Mouse (Mus musculus): Measurements from ENCODE around the gene Hbs1l. TPM values are rescaled to one million over a fixed set of nuclear protein-coding genes. Genes with fewer than 3 reads are reported as not detected.
"Not testable (repeated sequence)": the region's sequence is repeated elsewhere in the genome, so short reads cannot be mapped to it uniquely, and the experiment has no call there.

Hbs1l gene
- total RNA-seq, 2 experiments from 2014 or later = 68.9 to 70.3 TPM

GRCm38 (mm10) chr10:21357986-21358385 is 62.2 kb downstream of the Hbs1l start:
- no peak for DNase-seq (ENCODE audit: low spot score in 2 of 2)

- DNase-seq (ENCODE audit: low spot score in 2 of 2) = no peak
Observed at GRCm38 (mm10) chr10:21359086-21359485, 63.3 kb downstream of the Hbs1l start.

DNA sequence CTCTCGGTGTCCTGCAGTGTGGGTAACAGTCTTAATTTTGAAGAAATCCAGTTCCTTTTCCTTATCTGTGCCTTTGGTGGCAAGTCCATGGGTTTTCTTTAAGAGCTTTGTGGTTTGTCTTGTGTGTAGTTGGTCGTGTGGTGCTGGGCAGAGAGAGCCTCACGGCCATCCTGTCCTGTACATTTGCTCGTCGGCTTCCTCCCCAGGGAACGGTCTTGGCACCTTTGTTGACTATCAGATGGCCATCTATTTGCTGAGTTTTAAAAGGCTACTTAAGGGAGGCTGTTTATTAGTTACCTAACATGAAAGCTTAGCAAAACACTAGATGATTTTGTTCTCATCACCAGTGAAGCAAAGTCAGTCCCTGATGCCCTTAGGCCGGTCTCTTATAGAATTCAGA is 66.1 kb downstream of the Hbs1l start:
- no peak for DNase-seq (ENCODE audit: low spot score in 2 of 2)

GRCm38 (mm10) chr10:21363297-21363696 is 67.5 kb downstream of the Hbs1l start:
- DNase-seq (ENCODE audit: low spot score in 2 of 2) = no peak

GRCm38 (mm10) chr10:21364946-21365345 is 69.2 kb downstream of the Hbs1l start:
- no peak for DNase-seq (ENCODE audit: low spot score in 2 of 2)

DNA sequence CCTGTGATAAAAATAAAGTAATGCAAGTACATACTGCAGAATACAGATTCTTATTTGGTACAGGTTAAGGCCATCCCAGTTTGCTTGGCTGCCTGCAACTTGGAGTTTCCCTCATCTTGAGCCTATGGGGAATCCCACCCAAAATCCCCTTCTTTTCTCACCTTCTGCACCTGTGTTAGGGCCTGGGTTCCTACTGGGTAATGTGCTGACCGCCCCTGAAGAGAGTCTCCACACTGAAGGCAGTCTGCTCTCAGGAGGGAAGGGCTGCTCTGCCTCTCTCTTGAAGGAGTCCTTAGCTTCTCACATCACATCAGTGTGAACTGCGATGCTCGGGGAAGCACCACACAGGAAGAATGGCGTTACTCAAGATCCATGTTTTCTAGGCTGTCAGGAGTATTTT is 70.1 kb downstream of the Hbs1l start:
- DNase-seq (ENCODE audit: low spot score in 2 of 2) = no peak

DNA sequence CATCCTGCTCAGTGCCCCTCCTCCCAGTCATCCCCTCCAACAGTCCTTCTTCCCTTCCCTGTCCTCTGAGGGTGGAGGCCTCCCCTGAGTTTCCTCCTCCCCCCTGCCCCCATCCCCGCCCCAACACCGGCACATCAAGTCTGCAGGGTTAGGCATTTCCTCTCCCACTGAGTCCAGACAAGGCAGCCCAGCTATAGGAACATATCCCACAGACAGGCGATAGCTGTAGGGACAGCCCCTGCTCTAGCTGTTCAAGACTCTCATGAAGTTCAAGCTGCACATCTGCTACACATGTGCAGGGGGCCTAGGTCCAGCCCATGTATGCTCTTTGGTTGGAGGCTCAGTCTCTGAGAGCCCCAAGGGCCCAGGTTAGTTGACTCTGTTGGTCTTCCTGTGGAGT is 70.7 kb downstream of the Hbs1l start:
- DNase-seq (ENCODE audit: low spot score in 2 of 2) = no peak

DNA sequence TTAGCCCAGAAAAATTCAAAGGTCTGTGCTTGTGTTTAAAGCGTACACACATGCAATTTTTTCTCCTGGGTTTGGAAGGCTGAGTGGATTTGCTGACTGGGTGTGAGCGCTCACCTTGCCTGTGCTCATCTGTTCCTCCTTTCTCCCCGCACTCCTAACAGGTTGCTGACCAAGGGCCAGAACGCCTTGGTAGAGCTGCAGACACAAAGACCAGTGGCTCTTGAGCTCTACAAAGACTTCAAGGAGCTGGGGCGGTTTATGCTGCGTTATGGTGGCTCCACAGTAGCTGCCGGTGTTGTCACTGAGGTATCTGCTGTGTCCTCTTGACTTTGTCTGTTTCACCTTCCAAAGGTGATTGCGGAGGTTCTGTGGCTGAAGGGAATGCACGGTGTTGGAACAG is 71.7 kb downstream of the Hbs1l start:
- no peak for DNase-seq (ENCODE audit: low spot score in 2 of 2)

DNA sequence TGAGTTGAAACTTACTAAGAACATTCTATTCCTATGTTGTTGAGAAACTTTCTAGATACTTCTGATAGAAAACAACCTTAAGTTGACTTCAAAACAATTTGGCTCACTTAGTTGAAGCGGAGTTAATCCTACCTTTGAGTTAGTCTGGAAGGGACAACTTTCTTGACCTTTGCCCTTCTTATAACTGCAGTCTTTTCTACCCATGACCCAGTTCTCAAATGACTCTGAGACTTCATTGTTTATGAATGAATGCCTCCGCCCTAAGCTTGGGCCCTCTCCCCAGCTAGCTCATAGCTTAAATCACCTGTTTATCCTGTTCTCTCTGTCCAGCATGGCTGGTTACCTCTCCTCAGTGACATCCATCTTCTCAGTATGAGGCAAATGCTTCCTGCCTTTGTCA is 73.8 kb downstream of the Hbs1l start:
- DNase-seq (ENCODE audit: low spot score in 2 of 2) = no peak

DNA sequence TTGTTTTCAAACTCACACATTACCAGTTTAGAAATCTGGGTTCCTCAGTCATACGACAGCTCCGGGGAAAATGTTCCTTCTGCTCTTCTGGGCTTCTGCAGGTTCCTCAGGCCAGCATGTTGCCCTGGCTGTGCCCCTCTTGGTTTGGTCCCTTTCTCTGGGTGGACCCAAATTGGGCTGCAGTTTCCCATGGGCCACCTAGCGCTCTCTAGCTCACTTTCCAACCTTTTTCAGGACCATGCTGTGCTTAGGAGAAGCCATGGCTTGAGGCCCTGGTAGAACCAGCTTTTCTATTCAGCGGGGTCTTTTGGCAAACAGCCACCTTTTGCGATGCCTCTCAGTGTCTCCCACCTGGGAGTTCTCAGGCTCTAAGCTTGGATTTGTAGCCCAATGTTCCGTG is 76.5 kb downstream of the Hbs1l start:
- DNase-seq (ENCODE audit: low spot score in 2 of 2) = no peak

GRCm38 (mm10) chr10:21376682-21377473 is 81.1 kb downstream of the Hbs1l start, which contains the start of gene Aldh8a1:
Gene Aldh8a1, plus strand, starts transcription at chr10:21377291.
- no peak for DNase-seq (ENCODE audit: low spot score in 2 of 2)

GRCm38 (mm10) chr10:21378196-21378944 is 82.6 kb downstream of the Hbs1l start:
- DNase-seq (ENCODE audit: low spot score in 2 of 2) = no peak

DNA sequence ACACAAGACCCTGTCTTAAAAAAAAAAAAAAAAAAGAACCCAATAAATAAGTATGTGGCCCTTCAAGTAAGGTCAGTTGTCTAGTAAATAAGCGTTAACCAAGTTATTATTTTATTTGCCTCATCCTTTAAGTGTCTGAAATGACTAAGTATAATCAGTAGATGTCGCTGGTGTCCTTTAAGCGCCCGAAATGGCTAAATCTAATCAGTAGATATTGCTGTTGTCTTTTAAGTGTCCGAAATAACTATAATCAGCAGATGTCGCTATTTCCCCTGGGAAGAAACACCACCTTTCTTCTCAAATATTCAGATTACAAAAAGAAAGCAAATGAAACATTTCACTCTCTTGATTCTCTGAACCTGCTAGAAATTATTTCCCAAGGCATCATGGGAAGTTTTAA is 87.1 kb downstream of the Hbs1l start:
- DNase-seq (ENCODE audit: low spot score in 2 of 2) = no peak

DNA sequence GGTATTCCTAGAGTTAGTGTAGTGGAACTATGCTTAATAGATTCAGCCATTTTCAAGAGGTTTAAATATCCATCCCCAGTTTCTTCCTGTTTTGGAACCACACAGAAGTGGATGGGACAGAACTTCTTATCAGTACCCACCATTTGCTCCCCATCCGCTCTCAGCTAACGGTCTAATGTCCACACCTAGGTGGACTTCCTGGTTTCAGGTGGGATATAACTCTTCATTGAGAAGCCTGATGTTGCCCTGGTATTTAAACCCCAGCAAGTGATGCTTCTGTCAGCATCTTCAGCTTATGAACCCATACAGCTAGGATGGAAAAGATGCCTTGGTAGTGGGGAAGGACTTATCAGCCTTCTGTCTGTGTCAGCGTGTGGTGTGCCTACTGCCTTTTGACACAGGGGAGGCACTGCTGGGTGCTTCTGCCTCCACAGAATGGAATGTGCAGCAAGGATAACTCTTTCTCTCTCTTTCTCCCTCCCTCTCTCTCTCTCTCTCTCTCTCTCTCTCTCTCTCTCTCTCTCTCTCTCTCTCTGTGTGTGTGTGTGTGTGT is 89.4 kb downstream of the Hbs1l start:
- DNase-seq (ENCODE audit: low spot score in 2 of 2) = no peak

GRCm38 (mm10) chr10:21389075-21389474 is 93.3 kb downstream of the Hbs1l start:
- DNase-seq (ENCODE audit: low spot score in 2 of 2) = no peak

- no peak for DNase-seq (ENCODE audit: low spot score in 2 of 2)
Observed at GRCm38 (mm10) chr10:21390440-21390839, 94.7 kb downstream of the Hbs1l start.

DNA sequence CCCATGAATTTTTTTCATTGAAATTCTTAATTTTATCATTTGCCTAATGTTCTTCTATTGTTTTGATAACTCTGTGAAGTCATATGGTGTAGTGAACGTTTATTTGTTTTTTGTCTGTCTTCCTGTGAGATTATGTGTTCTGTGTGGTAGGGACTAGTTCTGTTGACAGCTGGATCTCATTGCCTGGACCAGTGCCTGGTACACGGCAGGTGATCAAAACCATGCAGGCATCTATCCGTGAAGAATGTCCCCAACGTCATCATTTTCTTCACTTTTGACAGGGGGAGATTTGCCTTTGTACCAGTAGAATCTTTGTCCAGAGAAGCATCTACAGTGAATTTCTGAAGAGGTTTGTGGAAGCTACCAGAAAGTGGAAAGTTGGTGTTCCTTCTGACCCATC is 95.5 kb downstream of the Hbs1l start:
- DNase-seq (ENCODE audit: low spot score in 2 of 2) = no peak

GRCm38 (mm10) chr10:21393390-21393789 is 97.6 kb downstream of the Hbs1l start:
- DNase-seq (ENCODE audit: low spot score in 2 of 2) = no peak

GRCm38 (mm10) chr10:21395426-21396139 is 99.8 kb downstream of the Hbs1l start:
- no peak for DNase-seq (ENCODE audit: low spot score in 2 of 2)

GRCm38 (mm10) chr10:21398873-21399425 is 103.2 kb downstream of the Hbs1l start:
- not testable (repeated sequence) for DNase-seq (ENCODE audit: low spot score in 2 of 2)

GRCm38 (mm10) chr10:21399622-21400021 is 103.8 kb downstream of the Hbs1l start:
- DNase-seq (ENCODE audit: low spot score in 2 of 2) = no peak

Data from adrenal gland, postnatal 4 days (tissue).